Mouse (Mus musculus) G1E-ER4 (cell line): ENCODE data around the gene Cmtm1. TPM values are rescaled to one million over a fixed set of nuclear protein-coding genes. Genes with fewer than 3 reads are reported as not detected.

Experiments
- GATA1 ChIP-seq: IDR thresholded peaks from one replicate; pipeline ENCODE4 v1.8.0; 2012; ENCODE audit warnings: low read length, inconsistent platforms
- polyA plus RNA-seq: library from polyadenylated mRNA; stranded (reverse); fragments of >175 nt; gene quantifications from 2 replicates; pipeline ENCODE4 v1.2.3, GENCODE M21; 2012

The Cmtm1 gene
- polyA plus RNA-seq, 1 experiment: not detected

DNA sequence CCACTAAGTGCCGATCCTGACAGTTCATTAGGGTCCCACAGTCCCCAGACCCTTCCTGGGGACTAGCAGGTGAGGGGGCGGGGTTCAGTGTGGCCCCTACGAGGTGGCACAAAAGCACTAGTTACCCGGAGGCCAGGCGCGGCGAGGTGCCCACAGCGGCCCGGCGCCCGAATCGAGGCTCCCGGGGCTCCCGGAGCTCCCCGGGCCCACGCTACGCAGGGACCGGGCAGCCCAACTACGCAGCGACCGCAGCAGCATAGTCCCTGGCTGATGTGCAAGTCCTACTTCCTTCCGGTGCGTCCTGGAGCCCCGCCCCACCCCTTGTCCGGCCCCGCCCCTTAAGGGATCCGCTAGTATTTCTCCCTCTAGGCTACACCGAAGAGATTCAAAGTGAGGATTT, 61.7 kb downstream of the Cmtm1 start, which contains the start of gene Tk2:
TSS of gene Tk2 (minus strand) at position 283 of the 400 bp plus-strand sequence.
- TF ChIP-seq GATA1: no peak

DNA sequence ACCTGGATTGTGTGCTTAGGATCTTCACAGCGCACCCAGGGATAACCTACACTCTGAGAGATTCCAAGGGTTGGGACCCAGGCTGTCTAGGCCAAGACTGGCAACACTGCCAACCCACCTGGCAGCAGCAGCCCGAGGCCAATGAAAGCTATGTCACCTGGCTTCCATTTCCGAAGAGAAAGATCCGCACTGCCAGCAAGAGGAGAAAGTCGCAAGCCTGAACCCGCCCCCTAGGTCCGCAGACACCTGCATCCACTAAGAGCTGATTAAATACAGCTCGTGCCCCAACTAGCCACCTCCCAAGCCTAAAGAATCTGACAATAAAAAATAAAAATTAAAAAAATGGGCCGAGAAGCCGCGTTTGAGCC, 62.1 kb downstream of the Cmtm1 start:
- TF ChIP-seq GATA1: no peak

DNA sequence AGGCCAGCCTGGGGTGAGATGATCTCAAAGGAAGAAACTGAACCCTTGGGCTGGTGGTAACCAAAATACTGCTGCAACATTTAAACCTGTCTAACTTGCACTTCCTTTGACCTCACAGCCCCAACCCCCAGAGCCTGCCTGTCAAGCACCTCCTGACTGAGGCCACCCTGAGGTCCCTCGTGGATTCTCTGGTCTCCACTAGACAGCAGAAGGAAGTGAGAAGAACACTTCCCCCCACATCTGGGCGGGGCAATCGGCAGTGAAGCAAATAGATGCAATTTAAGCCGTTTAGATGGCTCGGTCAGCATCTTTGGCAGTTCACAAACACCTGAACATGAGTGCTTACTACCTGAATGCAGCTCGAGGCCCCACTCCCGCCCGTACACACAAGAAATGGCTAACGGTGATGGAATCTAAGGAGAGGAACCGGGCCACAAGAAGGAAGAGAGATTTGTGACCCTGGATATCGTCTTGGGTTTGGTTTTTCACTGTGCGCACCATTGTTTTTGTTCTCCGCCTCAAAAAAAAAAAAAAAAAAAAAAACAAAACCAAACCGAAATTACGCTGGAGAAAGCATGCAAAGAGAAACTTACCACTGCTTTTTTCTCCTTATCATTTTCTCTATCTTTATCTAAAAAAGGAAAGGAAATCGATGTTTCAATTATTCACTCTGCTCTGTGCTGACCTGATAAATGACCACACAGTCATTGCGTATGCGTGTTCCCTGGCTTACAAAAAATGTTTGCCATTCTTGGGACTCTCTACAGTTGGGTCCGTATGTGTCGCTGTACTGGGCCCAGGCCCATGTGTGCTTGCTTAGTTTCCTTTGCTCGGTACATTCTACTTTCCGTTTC, 62.7 kb downstream of the Cmtm1 start:
- TF ChIP-seq GATA1: no peak

GRCm38 (mm10) chr8:104246621-104247020, 63.3 kb downstream of the Cmtm1 start:
- TF ChIP-seq GATA1: no peak

Other genes with a start within 250 kb of the Cmtm1 start
- not detected in 2 replicates for gene Cdh5, start 208.5 kb downstream of the Cmtm1 start, polyA plus RNA-seq
- gene Bean1, start 139.7 kb downstream of the Cmtm1 start, polyA plus RNA-seq: not detected in 2 replicates
- 26.8 and 33.1 TPM in 2 replicates for gene Tk2, start 61.6 kb downstream of the Cmtm1 start, polyA plus RNA-seq
- 4.0 and 4.9 TPM in 2 replicates for gene Cklf, start 59.3 kb downstream of the Cmtm1 start, polyA plus RNA-seq
- gene Cmtm2a, start 17.0 kb downstream of the Cmtm1 start, polyA plus RNA-seq: not detected in 2 replicates
- not detected in 2 replicates for gene Gm45711, start 64 bp downstream of the Cmtm1 start, polyA plus RNA-seq
- not detected in 2 replicates for gene Gm11020, start 11.4 kb upstream of the Cmtm1 start, polyA plus RNA-seq
- not detected in 2 replicates for gene Cmtm2b, start 12.1 kb upstream of the Cmtm1 start, polyA plus RNA-seq
- not detected in 2 replicates for gene Cmtm3, start 29.3 kb upstream of the Cmtm1 start, polyA plus RNA-seq
- gene Cmtm4, start 85.7 kb upstream of the Cmtm1 start, polyA plus RNA-seq: not detected in 2 replicates
- gene Dync1li2, start 132.9 kb upstream of the Cmtm1 start, polyA plus RNA-seq: 22.0 and 28.3 TPM in 2 replicates
- not detected in 2 replicates for gene Terb1, start 199.8 kb upstream of the Cmtm1 start, polyA plus RNA-seq
- 5.5 and 8.9 TPM in 2 replicates for gene Nae1, start 224.5 kb upstream of the Cmtm1 start, polyA plus RNA-seq
- gene Car7, start 224.5 kb upstream of the Cmtm1 start, polyA plus RNA-seq: 0.10 and 0.36 TPM in 2 replicates